In genomic region chr12:59265942-59266231, GRCm38 (mm10) we compare ENCODE assay signal across 11 mouse cellular contexts. TPM values are rescaled to one million over a fixed set of nuclear protein-coding genes. Genes with fewer than 3 reads are reported as not detected.
A peak's percentile ranks its signal among the peaks of the same experiment; 100 is the strongest.
DNase-seq lines count a peak whose midpoint lies in the region; ATAC-seq lines count a peak whose summit lies in the region.
"Had no signal": no experiment of that assay in that cellular context is flagged by ENCODE, and none has a peak within 500 bp of the region (broad histone marks: within the 10 kb centered on the region; RNA-seq: fewer than 3 reads in every experiment).

No protein-coding gene starts in this region.

- H3K4me1 ChIP-seq in hindbrain, embryonic 12.5 days: peaks cover 3% of the 10 kb centered on the region; the same call in 1 of the 2 replicates
- H3K4me1 ChIP-seq in hindbrain, embryonic 10.5 days (replicated peaks): no peaks in the 10 kb centered on the region
- 0 out of 2 replicates have a peak, but pooled peaks cover 3% of the 10 kb centered on the region for H3K4me1 ChIP-seq in embryonic facial prominence, embryonic 13.5 days
- peaks cover 5% of the 10 kb centered on the region for H3K4me1 ChIP-seq in forebrain, embryonic 15.5 days
- H3K4me1 ChIP-seq in midbrain, embryonic 13.5 days (replicated peaks): peaks cover 14% of the 10 kb centered on the region
- H3K4me1 ChIP-seq: liver, embryonic 13.5 days had no signal

- 75% methylated on average over 4 of the region's 4 CpGs for WGBS in hindbrain, embryonic 12.5 days
- WGBS in hindbrain, embryonic 10.5 days: 82% methylated on average over 4 of the region's 4 CpGs
- WGBS in embryonic facial prominence, embryonic 13.5 days: 78% methylated on average over 4 of the region's 4 CpGs
- WGBS in forebrain, embryonic 15.5 days: 62% methylated on average over 4 of the region's 4 CpGs
- 62% methylated on average over 4 of the region's 4 CpGs for WGBS in midbrain, embryonic 13.5 days

- H3K9ac ChIP-seq in hindbrain, embryonic 12.5 days: no peak overlapping the region
- no peak overlapping the region for H3K9ac ChIP-seq in embryonic facial prominence, embryonic 13.5 days
- H3K9ac ChIP-seq in forebrain, embryonic 15.5 days (replicated peaks): 0 out of 2 replicates have a peak overlapping the region, but pooled peaks have one; percentile 3
- H3K9ac ChIP-seq in midbrain, embryonic 13.5 days (replicated peaks): peak overlapping the region; percentile 54; the same call in 1 of the 2 replicates
- H3K9ac ChIP-seq: liver, embryonic 13.5 days had no signal

- DNase-seq in hindbrain, embryonic 10.5 days (ENCODE audit: low spot score): no peak
- no peak for DNase-seq in yolk sac, embryonic 10.5 days (ENCODE audit: low spot score)
- DNase-seq in spleen, adult 12 weeks (ENCODE audit: low spot score): no peak
- no peak for DNase-seq in lung, postnatal 10 days
- DNase-seq: gastrocnemius, postnatal 36 days; kidney, adult 11 months; liver, embryonic 13.5 days had no signal

- H3K9me3 ChIP-seq in hindbrain, embryonic 12.5 days (replicated peaks): no peaks in the 10 kb centered on the region
- H3K9me3 ChIP-seq in hindbrain, embryonic 10.5 days: no peaks in the 10 kb centered on the region
- H3K9me3 ChIP-seq in embryonic facial prominence, embryonic 13.5 days: no peaks in the 10 kb centered on the region
- no peaks in the 10 kb centered on the region for H3K9me3 ChIP-seq in forebrain, embryonic 15.5 days
- H3K9me3 ChIP-seq in midbrain, embryonic 13.5 days: no peaks in the 10 kb centered on the region
- H3K9me3 ChIP-seq: liver, embryonic 13.5 days had no signal

- H3K4me3 ChIP-seq in hindbrain, embryonic 12.5 days: no peak overlapping the region
- no peak overlapping the region for H3K4me3 ChIP-seq in hindbrain, embryonic 10.5 days
- no peak overlapping the region for H3K4me3 ChIP-seq in embryonic facial prominence, embryonic 13.5 days
- peak overlapping the region; percentile 14; the same call in 1 of the 2 replicates for H3K4me3 ChIP-seq in forebrain, embryonic 15.5 days
- peak overlapping the region; percentile 24; the same call in 1 of the 2 replicates for H3K4me3 ChIP-seq in midbrain, embryonic 13.5 days (replicated peaks)
- H3K4me3 ChIP-seq: liver, embryonic 13.5 days had no signal

- no peaks in the 10 kb centered on the region for H3K36me3 ChIP-seq in hindbrain, embryonic 12.5 days
- no peaks in the 10 kb centered on the region for H3K36me3 ChIP-seq in hindbrain, embryonic 10.5 days
- no peaks in the 10 kb centered on the region for H3K36me3 ChIP-seq in embryonic facial prominence, embryonic 13.5 days
- H3K36me3 ChIP-seq in forebrain, embryonic 15.5 days: no peaks in the 10 kb centered on the region
- no peaks in the 10 kb centered on the region for H3K36me3 ChIP-seq in midbrain, embryonic 13.5 days
- H3K36me3 ChIP-seq: liver, embryonic 13.5 days had no signal

- H3K4me2 ChIP-seq in hindbrain, embryonic 12.5 days (replicated peaks): peak overlapping the region; percentile 41
- H3K4me2 ChIP-seq in embryonic facial prominence, embryonic 13.5 days: peak overlapping the region; percentile 36; the same call in 1 of the 2 replicates
- peak overlapping the region; percentile 39 for H3K4me2 ChIP-seq in forebrain, embryonic 15.5 days (replicated peaks)
- peak overlapping the region; percentile 52 for H3K4me2 ChIP-seq in midbrain, embryonic 13.5 days (replicated peaks)
- H3K4me2 ChIP-seq: liver, embryonic 13.5 days had no signal

- no peak overlapping the region for H3K27ac ChIP-seq in hindbrain, embryonic 12.5 days
- H3K27ac ChIP-seq in hindbrain, embryonic 10.5 days: no peak overlapping the region
- H3K27ac ChIP-seq in embryonic facial prominence, embryonic 13.5 days: no peak overlapping the region
- H3K27ac ChIP-seq in forebrain, embryonic 15.5 days (replicated peaks): no peak overlapping the region
- H3K27ac ChIP-seq in midbrain, embryonic 13.5 days: peak overlapping the region; percentile 51; the same call in 1 of the 2 replicates
- H3K27ac ChIP-seq: liver, embryonic 13.5 days had no signal

- peak; percentile 54; the same call in 1 of the 2 replicates for ATAC-seq in hindbrain, embryonic 12.5 days (ENCODE audit: low FRiP score)
- no peak for ATAC-seq in embryonic facial prominence, embryonic 13.5 days (ENCODE audit: insufficient number of reproducible peaks, insufficient read depth, low FRiP score, low TSS enrichment, low read depth)
- peak; percentile 66 for ATAC-seq in forebrain, embryonic 15.5 days (replicated peaks)
- ATAC-seq in midbrain, embryonic 13.5 days: peak; percentile 62

- no peaks in the 10 kb centered on the region for H3K27me3 ChIP-seq in hindbrain, embryonic 12.5 days
- H3K27me3 ChIP-seq in hindbrain, embryonic 10.5 days (ENCODE audit: insufficient read depth, poor library complexity, severe bottlenecking): no peaks in the 10 kb centered on the region
- no peaks in the 10 kb centered on the region for H3K27me3 ChIP-seq in embryonic facial prominence, embryonic 13.5 days
- no peaks in the 10 kb centered on the region for H3K27me3 ChIP-seq in forebrain, embryonic 15.5 days
- no peaks in the 10 kb centered on the region for H3K27me3 ChIP-seq in midbrain, embryonic 13.5 days
- H3K27me3 ChIP-seq: liver, embryonic 13.5 days had no signal

RNA-seq across cellular contexts. Expression of gene Fbxo33, which starts 46.4 kb away (rescaled TPM):
- 8.3 and 10.6 TPM in 2 replicates for polyA plus RNA-seq in hindbrain, embryonic 12.5 days (2016; fragmentation: Nextera tagmentation; extraction: Ambion mirVana)
- 5.8 and 6.4 TPM in 2 replicates for polyA plus RNA-seq in hindbrain, embryonic 10.5 days (2016; fragmentation: Nextera tagmentation; extraction: Ambion mirVana)
- 7.8 and 9.8 TPM in 2 replicates for polyA plus RNA-seq in embryonic facial prominence, embryonic 13.5 days (2015; fragmentation: Nextera tagmentation; extraction: Ambion mirVana)
- 8.2 and 9.3 TPM in 2 replicates for polyA plus RNA-seq in forebrain, embryonic 15.5 days (2015; fragmentation: Nextera tagmentation; extraction: Ambion mirVana)
- 7.4 and 8.0 TPM in 2 replicates for polyA plus RNA-seq in midbrain, embryonic 13.5 days (2015; fragmentation: Nextera tagmentation; extraction: Ambion mirVana)

Comparison
In these comparisons a context has a peak if more than half of its experiments do, and no peak if none do; other contexts are left out.
1. H3K4me3 ChIP-seq: peak in forebrain, embryonic 15.5 days (single experiment) and midbrain, embryonic 13.5 days (single experiment); none in hindbrain, embryonic 12.5 days (single experiment), hindbrain, embryonic 10.5 days (single experiment) and embryonic facial prominence, embryonic 13.5 days (single experiment).
2. H3K9ac ChIP-seq: peak in forebrain, embryonic 15.5 days (single experiment) and midbrain, embryonic 13.5 days (single experiment); none in hindbrain, embryonic 12.5 days (single experiment) and embryonic facial prominence, embryonic 13.5 days (single experiment).
3. Peak in every context shown above with its lines, with median percentiles within 50 percentile points of each other: H3K4me2 ChIP-seq.